Mouse (Mus musculus): Measurements from ENCODE around the gene Hoxb3.

Hoxb3 gene

DNA sequence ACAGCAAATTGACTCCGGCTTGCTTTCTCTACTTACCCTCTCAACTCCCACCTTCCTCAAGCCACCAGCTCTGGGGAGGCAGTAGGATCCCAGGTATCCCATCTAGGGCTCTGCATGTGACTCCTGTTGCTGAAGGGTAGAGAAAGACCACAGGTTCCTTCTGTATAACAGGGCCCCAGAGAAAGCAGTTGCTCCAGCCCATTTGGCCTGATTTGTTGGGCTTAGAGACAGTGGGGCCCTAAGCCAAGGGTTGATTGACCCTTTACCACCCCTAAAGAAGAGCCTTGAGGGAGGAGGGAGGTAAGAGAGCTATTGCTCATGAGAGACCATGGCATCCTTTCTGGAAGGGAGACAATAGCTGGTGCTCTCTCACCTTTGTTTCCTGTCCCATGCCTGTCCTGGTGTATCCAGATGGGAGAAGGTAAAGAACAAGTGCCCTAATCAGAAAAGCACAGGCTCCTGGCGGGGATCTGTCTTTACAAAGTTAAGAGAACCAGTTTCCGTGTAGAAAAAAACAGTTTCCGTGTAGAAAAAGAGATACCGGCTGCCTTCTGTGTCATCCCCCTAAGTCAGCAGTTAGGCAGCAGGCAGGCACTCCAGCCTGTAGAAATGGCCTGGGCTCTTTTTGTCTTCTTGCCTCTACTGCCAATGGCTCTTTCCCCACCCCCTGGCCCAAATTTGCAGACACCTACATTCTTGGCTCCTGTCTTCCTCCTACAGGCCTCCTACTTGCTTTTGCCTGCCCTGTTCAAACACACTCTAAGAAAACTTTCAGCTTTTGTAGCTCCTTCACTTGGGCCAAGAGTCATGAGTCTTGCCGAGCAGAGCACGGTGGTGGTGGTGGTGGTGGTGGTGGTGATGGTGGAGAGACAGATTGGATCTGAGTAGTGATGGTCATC is 16.1 kb downstream of the Hoxb3 start:
- DNase-seq (ENCODE audit: low read depth, low spot score): no peak

DNA sequence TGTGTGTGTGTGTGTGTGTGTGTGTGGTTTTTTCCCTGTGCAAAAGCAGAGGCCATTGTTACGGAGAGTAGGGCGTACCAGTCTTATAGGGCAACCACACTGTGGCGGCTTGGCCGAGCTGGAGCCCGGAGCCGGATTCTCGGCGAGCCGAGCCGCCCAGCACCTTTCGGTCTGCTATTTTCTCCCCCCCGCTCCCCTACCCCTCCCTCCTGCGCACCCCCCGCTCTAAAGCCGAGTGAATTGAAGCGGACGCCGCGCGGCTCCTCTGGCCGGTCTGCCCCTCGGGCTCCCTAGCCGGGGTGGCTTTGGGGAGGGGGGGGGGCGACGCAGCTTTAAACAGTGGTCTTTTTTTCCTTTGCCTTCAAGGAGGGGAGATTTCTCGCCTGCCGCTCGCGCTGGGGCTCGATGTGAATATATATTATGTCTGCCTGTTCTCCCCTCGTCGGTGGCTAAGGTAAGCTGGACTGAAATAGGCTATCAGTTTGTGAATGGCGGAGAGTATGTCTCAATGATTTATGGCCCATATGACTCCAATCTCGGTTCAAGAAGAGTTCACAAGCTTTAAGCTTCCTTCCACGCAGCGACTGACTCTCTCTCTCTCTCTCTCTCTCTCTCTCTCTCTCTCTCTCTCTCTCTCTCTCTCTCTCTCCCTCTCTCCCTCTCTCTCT is 17.7 kb downstream of the Hoxb3 start:
- peak; percentile 65 for DNase-seq (ENCODE audit: low read depth, low spot score)

GRCm38 (mm10) chr11:96341701-96342575 is 18.8 kb downstream of the Hoxb3 start:
- DNase-seq (ENCODE audit: low read depth, low spot score): peak; percentile 45

GRCm38 (mm10) chr11:96342576-96342930 is 19.4 kb downstream of the Hoxb3 start:
- no peak for DNase-seq (ENCODE audit: low read depth, low spot score)

DNA sequence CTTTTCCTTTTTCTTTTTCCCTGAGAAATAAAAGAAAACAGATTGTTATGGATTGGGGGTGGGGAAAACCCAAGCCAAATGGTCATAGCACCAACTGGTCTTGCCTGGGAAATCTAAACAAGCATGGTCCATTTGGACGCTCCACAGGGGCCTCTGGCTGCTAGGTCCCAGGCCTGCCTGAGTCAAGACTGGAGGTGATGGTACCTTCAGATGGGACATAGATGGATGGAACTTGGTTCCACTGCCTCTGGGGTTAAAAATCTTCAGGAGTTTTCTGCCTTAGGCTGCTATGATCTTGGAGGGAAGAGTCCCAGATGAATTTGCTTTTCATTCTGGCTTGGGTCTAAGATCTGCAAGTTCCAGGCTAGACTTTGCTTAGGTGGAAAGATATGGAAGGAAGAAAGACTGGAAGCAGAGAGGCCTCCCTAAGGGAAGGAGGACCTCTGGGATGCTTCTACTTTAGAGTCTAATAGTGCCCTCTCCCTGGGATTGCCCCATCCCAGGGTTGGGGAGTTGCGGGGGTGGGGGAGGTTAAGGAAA is 20.1 kb downstream of the Hoxb3 start:
- DNase-seq (ENCODE audit: low read depth, low spot score): no peak

GRCm38 (mm10) chr11:96344061-96344877 is 21.1 kb downstream of the Hoxb3 start:
- no peak for DNase-seq (ENCODE audit: low read depth, low spot score)

- no peak for DNase-seq (ENCODE audit: low read depth, low spot score)
Observed at GRCm38 (mm10) chr11:96344878-96345159, 21.7 kb downstream of the Hoxb3 start.

GRCm38 (mm10) chr11:96345220-96345892 is 22.2 kb downstream of the Hoxb3 start:
- DNase-seq (ENCODE audit: low read depth, low spot score): no peak

DNA sequence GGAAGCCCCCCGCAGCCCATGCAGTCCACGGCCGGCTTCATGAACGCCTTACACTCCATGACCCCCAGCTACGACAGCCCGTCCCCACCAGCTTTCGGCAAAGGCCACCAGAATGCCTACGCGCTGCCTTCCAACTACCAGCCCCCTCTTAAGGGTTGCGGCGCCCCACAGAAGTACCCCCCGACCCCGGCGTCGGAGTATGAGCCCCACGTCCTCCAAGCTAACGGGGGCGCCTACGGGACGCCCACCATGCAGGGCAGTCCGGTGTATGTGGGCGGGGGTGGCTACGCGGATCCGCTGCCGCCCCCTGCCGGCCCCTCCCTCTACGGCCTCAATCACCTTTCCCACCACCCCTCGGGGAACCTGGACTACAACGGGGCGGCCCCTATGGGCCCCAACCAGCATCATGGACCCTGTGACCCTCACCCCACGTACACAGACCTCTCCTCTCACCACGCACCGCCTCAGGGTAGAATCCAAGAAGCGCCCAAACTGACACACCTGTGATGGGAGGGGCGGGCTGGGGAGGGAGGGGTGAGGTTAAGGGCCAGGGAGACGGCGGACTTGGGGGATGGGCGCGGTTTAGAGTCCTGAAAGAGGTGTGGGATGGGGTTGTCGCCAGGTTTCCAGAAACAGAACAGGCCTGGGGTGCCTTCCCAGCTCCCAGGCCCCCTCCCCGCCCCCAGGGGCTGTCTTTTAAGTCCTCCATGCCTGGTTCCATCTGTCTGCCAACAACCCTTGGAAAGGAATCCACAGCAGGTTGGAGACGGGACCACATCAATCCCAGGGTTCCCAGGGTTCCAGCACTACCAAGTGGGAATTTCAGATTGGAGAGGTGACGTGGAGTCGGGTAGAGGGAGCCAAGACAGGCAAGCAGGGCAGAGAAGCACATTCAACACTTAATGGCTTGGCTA is 23.0 kb downstream of the Hoxb3 start:
- no peak for DNase-seq (ENCODE audit: low read depth, low spot score)

DNA sequence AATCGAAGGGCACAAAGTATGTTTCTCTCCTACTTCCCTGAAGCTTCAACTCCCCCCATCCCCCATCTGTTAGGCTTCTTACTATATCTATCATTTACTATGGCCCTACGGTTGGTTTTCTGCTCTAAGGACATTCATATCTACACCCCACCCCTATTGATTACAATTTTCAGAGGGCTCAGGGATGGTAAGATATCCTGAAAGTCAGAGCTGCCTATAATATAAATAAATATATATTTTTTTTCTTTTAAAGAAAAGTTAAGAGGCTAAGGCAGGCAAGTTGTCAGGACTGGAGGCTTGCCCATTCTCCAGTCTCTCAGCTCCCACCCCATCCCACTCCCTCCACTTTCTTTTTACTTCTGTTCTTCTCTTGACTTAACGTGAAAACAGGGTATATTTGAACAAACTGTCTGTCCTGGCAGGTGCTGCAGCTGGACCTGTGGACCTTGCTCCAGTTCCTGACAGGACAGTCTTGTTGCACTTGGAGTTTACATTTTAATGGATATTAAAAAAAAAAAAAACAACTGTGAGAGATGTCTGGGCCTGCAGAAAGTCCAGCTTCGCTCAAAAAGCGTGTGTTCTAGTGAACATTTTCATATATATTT is 23.9 kb downstream of the Hoxb3 start:
- no peak for DNase-seq (ENCODE audit: low read depth, low spot score)

- no peak for DNase-seq (ENCODE audit: low read depth, low spot score)
Observed at GRCm38 (mm10) chr11:96347717-96348116, 24.6 kb downstream of the Hoxb3 start.

GRCm38 (mm10) chr11:96348141-96348928 is 25.2 kb downstream of the Hoxb3 start:
- no peak for DNase-seq (ENCODE audit: low read depth, low spot score)

GRCm38 (mm10) chr11:96348988-96349387 is 25.9 kb downstream of the Hoxb3 start:
- DNase-seq (ENCODE audit: low read depth, low spot score): no peak

DNA sequence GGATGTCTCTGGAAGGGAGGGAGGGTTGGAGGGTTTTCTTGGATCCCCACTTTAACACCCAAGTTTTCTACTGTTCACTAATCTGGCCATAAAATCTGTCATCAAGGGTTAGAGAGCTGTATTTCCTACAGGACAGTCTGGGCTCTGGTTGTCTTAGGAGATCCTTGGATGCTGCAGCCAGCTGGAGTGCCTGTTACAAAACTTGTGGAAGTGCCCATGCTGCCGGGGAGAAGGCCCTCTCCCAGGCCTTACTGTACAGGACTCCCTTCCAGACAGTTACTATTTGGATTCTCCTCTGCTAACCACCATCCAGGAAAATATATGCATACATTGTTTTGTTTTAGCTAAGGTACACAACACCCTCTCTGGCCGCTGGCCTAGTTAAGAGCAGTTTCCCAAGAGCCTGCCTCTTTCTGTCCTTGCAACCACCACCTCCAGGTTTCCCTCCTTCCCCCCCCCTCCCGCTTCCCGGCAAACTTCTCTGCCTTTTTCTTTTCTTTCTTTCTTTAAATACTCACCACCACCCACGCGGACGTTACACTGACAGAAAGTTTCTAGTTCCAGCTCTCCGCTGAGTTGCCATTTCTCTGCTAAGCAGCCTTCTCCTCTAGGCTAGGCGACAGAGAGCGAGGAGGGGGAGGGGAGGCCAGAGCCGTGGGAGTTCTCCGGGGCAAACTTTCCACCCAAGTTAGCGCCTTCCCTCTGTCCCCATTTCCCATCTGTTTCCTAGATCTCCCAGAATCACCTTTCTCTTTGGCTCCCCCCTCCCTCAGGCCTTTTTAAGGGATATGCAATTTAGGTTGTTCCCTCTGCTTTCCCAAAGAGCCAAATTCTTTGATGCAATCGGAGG is 26.6 kb downstream of the Hoxb3 start:
- peak; percentile 41 for DNase-seq (ENCODE audit: low read depth, low spot score)

DNA sequence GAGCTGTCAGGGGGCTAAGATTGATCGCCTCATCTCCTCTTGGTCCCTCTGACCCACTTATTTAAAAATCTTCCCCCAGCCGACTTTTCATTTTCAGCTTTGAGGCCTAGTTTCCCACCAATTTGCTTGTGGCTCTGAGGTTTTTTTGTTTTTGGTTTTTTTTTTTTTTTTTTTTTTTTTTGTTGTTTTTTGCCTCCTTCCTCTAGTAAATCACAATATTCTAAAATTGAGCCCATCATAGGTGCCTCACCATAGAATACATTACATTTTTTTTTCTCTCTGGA is 27.2 kb downstream of the Hoxb3 start, which contains the start of gene Hoxb2:
Gene Hoxb2, plus strand, starts transcription at position 185 of the 284 bp plus-strand sequence.
- peak; percentile 19 for DNase-seq (ENCODE audit: low read depth, low spot score)

- DNase-seq (ENCODE audit: low read depth, low spot score): peak; percentile 27
Observed at GRCm38 (mm10) chr11:96350791-96351190, 27.7 kb downstream of the Hoxb3 start.

DNA sequence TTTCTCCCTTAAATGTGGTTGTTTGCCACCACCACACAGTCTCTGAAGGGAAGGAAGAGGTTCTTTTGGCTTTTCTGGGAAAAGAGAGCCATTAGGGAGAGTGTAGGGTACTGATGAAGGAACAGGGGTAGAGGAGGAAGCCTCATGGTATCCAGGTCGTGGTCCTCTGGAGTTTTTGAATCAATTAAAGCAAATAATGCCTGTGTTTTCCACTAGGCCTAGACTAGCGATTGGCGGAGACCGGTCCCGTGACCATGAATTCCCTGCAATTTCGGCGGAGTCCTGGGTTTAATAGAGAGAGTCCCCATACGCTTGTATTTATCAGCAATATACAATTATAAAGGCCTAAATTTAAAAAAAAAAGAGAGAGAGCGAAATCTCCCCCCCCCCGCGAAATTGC is 28.2 kb downstream of the Hoxb3 start:
- DNase-seq (ENCODE audit: low read depth, low spot score): peak; percentile 80

Data from 3T3-L1 (cell line).